Mouse (Mus musculus): ENCODE measurements around the gene Pln. TPM values are rescaled to one million over a fixed set of nuclear protein-coding genes. Genes with fewer than 3 reads are reported as not detected.

Pln gene
- polyA plus RNA-seq, 1 experiment from 2014 or later: 1.9 TPM

Other genes starting within 250 kb of the Pln start
- gene Cep85l, start 42.3 kb downstream of the Pln start, polyA plus RNA-seq (2015; fragmentation: Nextera tagmentation; extraction: Ambion mirVana): 9.0 and 10.1 TPM in 2 replicates